Mouse (Mus musculus): Measurements from ENCODE around the gene Fanca. TPM values are rescaled to one million over a fixed set of nuclear protein-coding genes. Genes with fewer than 3 reads are reported as not detected.

Fanca gene
- polyA plus RNA-seq, 2 experiments: 17.3 to 22.8 TPM

- H3K4me3 ChIP-seq (ENCODE audit: insufficient read depth in 1 of 2, low read depth in 2 of 2, low read length in 2 of 2): no peak overlapping the region
- H3K27ac ChIP-seq: no peak overlapping the region
- no peak overlapping the region for H3K4me2 ChIP-seq (ENCODE audit: low read depth)
- peaks cover 2% of the 10 kb centered on the region for H3K36me3 ChIP-seq (replicated peaks; ENCODE audit: control insufficient read depth, insufficient read depth, low read depth)
- H3K27me3 ChIP-seq (ENCODE audit: control insufficient read depth, insufficient read depth, low read length): no peaks in the 10 kb centered on the region
- no peak for TF ChIP-seq CTCF (IDR thresholded peaks at IDR 0.05; ENCODE audit: low read depth)
- TF ChIP-seq EP300 (IDR thresholded peaks at IDR 0.05; ENCODE audit: low read depth): no peak
- no peaks in the 10 kb centered on the region for H3K4me1 ChIP-seq (replicated peaks; ENCODE audit: control insufficient read depth in 2 of 2, insufficient read depth in 2 of 2, low read length in 1 of 2)
- ATAC-seq (ENCODE audit: insufficient read depth): no peak
- 76% methylated on average over 4 of the region's 4 CpGs for WGBS (ENCODE audit: insufficient replicate concordance)
- H3K9me3 ChIP-seq (ENCODE audit: control insufficient read depth, low read length): no peaks in the 10 kb centered on the region
- no peak for DNase-seq (ENCODE audit: low read depth in 3 of 3, low spot score in 3 of 3)
- no peak overlapping the region for H3K9ac ChIP-seq (replicated peaks)
Measured at GRCm38 (mm10) chr8:123279828-123280227, 38.5 kb downstream of the Fanca start.

- DNase-seq (ENCODE audit: low read depth in 3 of 3, low spot score in 3 of 3): no peak
- TF ChIP-seq CTCF (IDR thresholded peaks at IDR 0.05; ENCODE audit: low read depth) (no peak), EP300 (IDR thresholded peaks at IDR 0.05; ENCODE audit: low read depth) (no peak)
- Histone ChIP-seq H3K9ac (replicated peaks) (no peak overlapping the region), H3K4me1 (replicated peaks; ENCODE audit: control insufficient read depth in 2 of 2, insufficient read depth in 2 of 2, low read length in 1 of 2) (no peaks in the 10 kb centered on the region), H3K4me3 (ENCODE audit: insufficient read depth in 1 of 2, low read depth in 2 of 2, low read length in 2 of 2) (no peak overlapping the region), H3K27me3 (ENCODE audit: control insufficient read depth, insufficient read depth, low read length) (no peaks in the 10 kb centered on the region), H3K27ac (no peak overlapping the region), H3K9me3 (ENCODE audit: control insufficient read depth, low read length) (no peaks in the 10 kb centered on the region), H3K4me2 (ENCODE audit: low read depth) (no peak overlapping the region), H3K36me3 (replicated peaks; ENCODE audit: control insufficient read depth, insufficient read depth, low read depth) (peaks cover 7% of the 10 kb centered on the region)
- 70% methylated on average over 7 of the region's 7 CpGs for WGBS (ENCODE audit: insufficient replicate concordance)
- no peak for ATAC-seq (ENCODE audit: insufficient read depth)
Measured at GRCm38 (mm10) chr8:123278445-123278844, 39.9 kb downstream of the Fanca start.

- H3K36me3 ChIP-seq (replicated peaks; ENCODE audit: control insufficient read depth, insufficient read depth, low read depth): peaks cover 5% of the 10 kb centered on the region
- DNase-seq (ENCODE audit: low read depth in 3 of 3, low spot score in 3 of 3) (no peak), ATAC-seq (ENCODE audit: insufficient read depth) (no peak)
- no peak overlapping the region for H3K27ac ChIP-seq
- TF ChIP-seq CTCF (IDR thresholded peaks at IDR 0.05; ENCODE audit: low read depth): no peak
- no peak for TF ChIP-seq EP300 (IDR thresholded peaks at IDR 0.05; ENCODE audit: low read depth)
- no peak overlapping the region for H3K4me3 ChIP-seq (ENCODE audit: insufficient read depth in 1 of 2, low read depth in 2 of 2, low read length in 2 of 2)
- H3K9ac ChIP-seq (replicated peaks): no peak overlapping the region
- no peaks in the 10 kb centered on the region for H3K9me3 ChIP-seq (ENCODE audit: control insufficient read depth, low read length)
- WGBS (ENCODE audit: insufficient replicate concordance): 87% methylated on average over 12 of the region's 12 CpGs
- no peak overlapping the region for H3K4me2 ChIP-seq (ENCODE audit: low read depth)
- no peaks in the 10 kb centered on the region for H3K4me1 ChIP-seq (replicated peaks; ENCODE audit: control insufficient read depth in 2 of 2, insufficient read depth in 2 of 2, low read length in 1 of 2)
- H3K27me3 ChIP-seq (ENCODE audit: control insufficient read depth, insufficient read depth, low read length): no peaks in the 10 kb centered on the region
Measured at GRCm38 (mm10) chr8:123275096-123275495, 43.3 kb downstream of the Fanca start.

GRCm38 (mm10) chr8:123274447-123274846 is 43.9 kb downstream of the Fanca start:
- no peak for ATAC-seq (ENCODE audit: insufficient read depth)

GRCm38 (mm10) chr8:123271901-123272300 is 46.5 kb downstream of the Fanca start:
- 78% methylated on average over 4 of the region's 4 CpGs for whole genome bisulfite sequencing (ENCODE audit: insufficient replicate concordance)
- TF ChIP-seq CTCF (IDR thresholded peaks at IDR 0.05; ENCODE audit: low read depth): no peak
- no peak for TF ChIP-seq EP300 (IDR thresholded peaks at IDR 0.05; ENCODE audit: low read depth)
- ATAC-seq (ENCODE audit: insufficient read depth): no peak
- no peaks in the 10 kb centered on the region for H3K4me1 ChIP-seq (replicated peaks; ENCODE audit: control insufficient read depth in 2 of 2, insufficient read depth in 2 of 2, low read length in 1 of 2)
- DNase-seq (ENCODE audit: low read depth in 3 of 3, low spot score in 3 of 3): no peak
- no peaks in the 10 kb centered on the region for H3K9me3 ChIP-seq (ENCODE audit: control insufficient read depth, low read length)
- H3K4me2 ChIP-seq (ENCODE audit: low read depth): no peak overlapping the region
- H3K27ac ChIP-seq: no peak overlapping the region
- H3K9ac ChIP-seq (replicated peaks): no peak overlapping the region
- no peaks in the 10 kb centered on the region for H3K27me3 ChIP-seq (ENCODE audit: control insufficient read depth, insufficient read depth, low read length)
- H3K4me3 ChIP-seq (ENCODE audit: insufficient read depth in 1 of 2, low read depth in 2 of 2, low read length in 2 of 2): no peak overlapping the region
- peaks cover 19% of the 10 kb centered on the region for H3K36me3 ChIP-seq (replicated peaks; ENCODE audit: control insufficient read depth, insufficient read depth, low read depth)

More at GRCm38 (mm10) chr8:123274447-123274846, 43.9 kb downstream of the Fanca start:
- no peak for DNase-seq (ENCODE audit: low read depth in 3 of 3, low spot score in 3 of 3)
- Histone ChIP-seq H3K4me2 (ENCODE audit: low read depth) (no peak overlapping the region), H3K27me3 (ENCODE audit: control insufficient read depth, insufficient read depth, low read length) (no peaks in the 10 kb centered on the region), H3K4me3 (ENCODE audit: insufficient read depth in 1 of 2, low read depth in 2 of 2, low read length in 2 of 2) (no peak overlapping the region), H3K27ac (no peak overlapping the region), H3K4me1 (replicated peaks; ENCODE audit: control insufficient read depth in 2 of 2, insufficient read depth in 2 of 2, low read length in 1 of 2) (no peaks in the 10 kb centered on the region), H3K36me3 (replicated peaks; ENCODE audit: control insufficient read depth, insufficient read depth, low read depth) (peaks cover 4% of the 10 kb centered on the region; the same call in 1 of the 2 replicates), H3K9ac (replicated peaks) (no peak overlapping the region), H3K9me3 (ENCODE audit: control insufficient read depth, low read length) (no peaks in the 10 kb centered on the region)
- TF ChIP-seq CTCF (IDR thresholded peaks at IDR 0.05; ENCODE audit: low read depth) (no peak), EP300 (IDR thresholded peaks at IDR 0.05; ENCODE audit: low read depth) (no peak)
- WGBS (ENCODE audit: insufficient replicate concordance): 74% methylated on average over 5 of the region's 5 CpGs

All from liver, embryonic 14.5 days (tissue).